Mouse (Mus musculus): Measurements from ENCODE around the gene Msi2.
A peak's percentile ranks its signal among the peaks of the same experiment; 100 is the strongest.

The Msi2 gene

DNA sequence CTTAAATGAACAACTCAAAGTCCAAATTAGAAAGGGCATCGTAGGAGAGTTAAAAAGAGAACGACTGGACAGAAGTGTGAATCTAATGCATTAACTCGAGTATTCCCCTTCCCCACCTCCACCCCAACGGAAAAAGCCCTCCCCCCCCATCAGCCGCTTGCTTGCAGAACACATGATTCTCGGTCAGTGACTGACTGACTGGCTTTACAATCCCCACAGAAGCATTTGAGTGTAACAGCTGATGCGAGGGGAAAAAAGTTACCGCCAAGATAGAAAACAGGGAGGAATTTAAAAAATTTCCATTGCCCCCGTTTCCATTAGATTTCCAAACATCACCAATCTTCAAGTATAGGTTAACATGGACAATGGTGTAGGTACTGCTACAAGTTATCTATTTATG lies 4.8 kb downstream of the Msi2 start:
- no peak for DNase-seq (ENCODE audit: low read depth, low spot score)

DNA sequence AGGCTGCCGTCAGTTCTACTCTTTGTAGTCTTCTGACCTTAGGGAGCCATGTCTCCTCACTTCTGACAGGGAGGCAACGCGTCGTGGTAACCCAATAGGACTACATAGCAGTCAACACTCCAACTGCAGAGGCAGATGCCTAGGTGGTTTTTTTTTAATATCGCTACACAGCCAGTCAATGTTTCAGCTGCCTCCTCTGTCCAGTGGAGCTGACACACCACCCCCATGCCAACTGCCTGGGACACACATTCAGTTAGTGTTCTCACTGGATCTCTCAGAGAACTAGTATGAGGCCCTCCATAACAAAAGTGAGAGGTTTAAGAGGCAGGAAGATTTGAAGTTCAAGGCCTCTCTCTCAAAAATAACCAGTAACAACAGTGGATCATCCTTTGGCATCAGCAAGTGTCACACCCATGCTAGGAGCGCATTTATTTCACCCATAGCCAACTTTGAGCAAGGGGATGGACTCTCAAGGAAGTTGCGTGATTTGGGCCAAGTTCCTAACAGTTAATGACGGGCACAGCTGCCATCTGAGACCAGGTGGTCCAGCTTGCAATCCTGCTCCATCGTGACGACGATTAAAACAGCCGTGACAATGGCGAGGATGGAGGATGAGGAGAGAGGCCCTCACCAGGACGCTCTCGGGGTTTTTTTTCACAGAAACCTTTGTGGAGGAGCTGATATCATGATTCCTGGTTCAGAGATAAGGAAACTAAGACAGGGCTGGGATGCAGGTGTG lies 8.3 kb downstream of the Msi2 start:
- DNase-seq (ENCODE audit: low read depth, low spot score): no peak

DNA sequence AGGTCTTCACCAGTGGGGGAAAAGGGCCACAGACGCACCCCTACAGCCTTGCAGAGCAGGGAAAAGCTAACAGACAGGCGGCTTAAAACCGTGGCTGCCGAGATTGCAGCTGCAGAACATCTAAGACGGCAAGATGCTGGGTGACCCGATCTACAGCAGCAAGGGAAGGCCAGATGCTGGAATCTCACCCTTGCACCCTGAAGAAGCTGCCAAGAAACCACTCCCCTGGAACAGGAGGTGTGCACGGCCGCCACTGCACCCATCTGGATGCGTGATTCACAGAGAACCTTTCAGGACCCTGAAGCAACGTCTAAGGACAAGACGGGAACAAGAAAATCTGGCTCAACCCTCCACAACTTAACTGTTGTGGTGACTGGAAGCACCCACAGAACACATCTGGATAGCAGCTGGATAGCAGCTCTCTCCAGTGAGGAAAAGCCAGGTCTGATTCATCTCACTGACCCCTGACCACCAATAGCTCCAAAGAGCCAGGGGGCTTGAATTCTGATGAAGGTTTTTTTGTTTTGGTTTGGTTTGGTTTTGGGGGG lies 11.0 kb downstream of the Msi2 start:
- peak; percentile 77 for DNase-seq (ENCODE audit: low read depth, low spot score)

DNA sequence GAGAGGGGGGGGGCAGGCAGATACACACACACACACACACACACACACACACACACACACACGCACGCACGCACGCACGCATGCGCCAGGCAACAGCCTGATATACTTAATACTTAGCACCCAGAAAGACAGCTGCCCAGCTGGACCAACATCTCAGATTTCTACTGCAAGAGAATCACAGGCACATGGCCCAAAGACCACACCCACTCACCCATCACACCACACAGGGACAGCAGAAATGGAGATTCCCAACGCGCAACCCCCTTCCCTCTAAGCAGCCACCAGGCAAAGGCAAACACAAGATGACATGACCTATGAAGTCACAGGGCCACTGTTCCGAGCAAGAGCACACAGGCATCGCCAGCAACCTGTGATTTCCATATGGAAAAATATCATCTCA lies 13.6 kb downstream of the Msi2 start:
- DNase-seq (ENCODE audit: low read depth, low spot score): no peak

DNA sequence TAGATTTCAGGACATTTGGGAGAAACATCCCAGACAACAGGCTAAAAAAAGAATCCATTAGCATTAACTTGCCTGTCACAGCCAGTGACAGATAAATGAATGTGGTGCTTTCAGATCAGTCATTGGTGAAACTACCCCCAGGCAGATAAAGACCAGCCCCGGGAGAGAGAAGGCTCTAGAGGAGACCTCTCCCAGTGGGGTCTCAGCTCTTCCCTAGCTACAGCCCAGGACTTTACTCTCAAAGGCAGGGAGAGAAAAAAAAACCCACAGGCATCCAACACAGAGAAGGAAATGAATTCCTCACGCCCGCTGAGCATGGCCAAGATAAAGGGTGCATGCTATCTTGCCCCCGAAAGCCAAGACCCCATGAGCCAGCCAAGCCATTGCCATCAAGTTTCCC lies 15.1 kb downstream of the Msi2 start:
- no peak for DNase-seq (ENCODE audit: low read depth, low spot score)

DNA sequence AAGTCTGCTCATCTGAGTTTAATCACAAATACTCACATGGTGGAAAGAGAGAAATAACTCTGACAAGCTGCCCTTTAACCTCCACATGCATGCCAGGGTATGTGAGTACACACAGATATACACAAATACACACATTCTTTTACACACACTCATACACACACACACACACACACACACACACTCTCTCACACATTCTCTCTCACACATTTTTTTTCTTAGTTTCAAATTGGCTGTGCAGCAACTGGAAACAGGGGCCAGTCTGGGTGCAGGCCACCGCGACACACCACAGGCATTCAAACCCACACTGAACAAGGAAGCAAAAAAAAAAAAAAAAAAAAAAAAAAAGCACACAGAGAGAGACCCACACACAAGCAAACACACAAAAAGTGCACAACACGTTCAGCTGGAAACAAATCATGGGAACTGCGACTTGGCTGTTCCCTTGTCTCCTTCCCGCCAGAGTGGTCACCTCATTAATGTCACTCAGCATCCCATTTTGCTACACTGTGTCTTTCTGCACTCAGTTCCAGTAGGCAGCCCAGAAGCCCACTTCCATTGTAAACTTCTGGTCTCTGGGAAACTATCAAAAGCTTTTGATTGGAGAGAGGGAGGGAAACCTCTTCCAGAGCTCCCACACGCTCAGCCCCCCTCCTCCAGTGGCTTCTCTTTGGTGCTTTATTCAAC lies 16.2 kb downstream of the Msi2 start:
- DNase-seq (ENCODE audit: low read depth, low spot score): no peak

DNA sequence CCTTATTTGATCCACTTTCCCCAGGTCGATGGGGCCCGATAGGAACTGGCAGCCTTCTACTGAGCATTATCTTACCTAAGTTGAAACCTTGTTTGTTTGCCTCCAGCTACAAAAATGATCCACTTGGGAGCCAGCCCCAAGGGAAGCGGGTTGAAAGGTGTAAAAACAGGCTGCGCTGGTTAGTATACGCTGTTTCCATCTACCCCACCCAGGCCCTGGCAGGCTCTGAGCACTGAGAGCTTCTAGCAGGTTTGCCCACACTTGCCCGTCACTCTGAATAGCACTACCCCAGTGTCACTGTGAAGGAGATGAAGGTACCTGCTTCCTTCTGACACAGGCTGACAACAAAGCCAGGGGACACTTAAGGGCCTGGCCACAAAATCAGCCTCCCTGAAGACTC lies 17.3 kb downstream of the Msi2 start:
- no peak for DNase-seq (ENCODE audit: low read depth, low spot score)

DNA sequence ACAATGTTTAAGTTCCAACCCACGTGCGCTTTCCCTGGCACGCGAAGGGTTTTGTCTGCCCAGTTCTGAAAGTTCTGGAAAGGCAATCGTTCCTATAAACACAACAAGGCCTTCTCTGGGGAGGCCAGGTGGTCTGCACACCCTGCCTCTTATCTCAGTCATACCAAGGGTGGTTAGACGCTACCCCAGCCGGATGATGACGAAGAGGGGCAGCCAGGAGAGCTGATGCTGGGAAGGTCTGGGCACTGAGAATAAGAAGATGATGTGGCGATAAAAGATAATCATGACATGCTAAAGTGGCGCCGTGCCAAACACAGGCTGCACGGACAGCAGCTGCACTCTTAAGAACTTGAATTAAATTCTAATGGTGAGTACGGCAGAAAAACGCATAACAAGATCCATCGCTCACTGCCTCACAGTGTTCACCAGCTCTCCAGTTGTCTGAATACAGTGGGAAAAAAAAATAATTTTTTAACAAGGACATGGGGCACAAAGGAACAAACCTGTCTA lies 18.1 kb downstream of the Msi2 start:
- no peak for DNase-seq (ENCODE audit: low read depth, low spot score)

DNA sequence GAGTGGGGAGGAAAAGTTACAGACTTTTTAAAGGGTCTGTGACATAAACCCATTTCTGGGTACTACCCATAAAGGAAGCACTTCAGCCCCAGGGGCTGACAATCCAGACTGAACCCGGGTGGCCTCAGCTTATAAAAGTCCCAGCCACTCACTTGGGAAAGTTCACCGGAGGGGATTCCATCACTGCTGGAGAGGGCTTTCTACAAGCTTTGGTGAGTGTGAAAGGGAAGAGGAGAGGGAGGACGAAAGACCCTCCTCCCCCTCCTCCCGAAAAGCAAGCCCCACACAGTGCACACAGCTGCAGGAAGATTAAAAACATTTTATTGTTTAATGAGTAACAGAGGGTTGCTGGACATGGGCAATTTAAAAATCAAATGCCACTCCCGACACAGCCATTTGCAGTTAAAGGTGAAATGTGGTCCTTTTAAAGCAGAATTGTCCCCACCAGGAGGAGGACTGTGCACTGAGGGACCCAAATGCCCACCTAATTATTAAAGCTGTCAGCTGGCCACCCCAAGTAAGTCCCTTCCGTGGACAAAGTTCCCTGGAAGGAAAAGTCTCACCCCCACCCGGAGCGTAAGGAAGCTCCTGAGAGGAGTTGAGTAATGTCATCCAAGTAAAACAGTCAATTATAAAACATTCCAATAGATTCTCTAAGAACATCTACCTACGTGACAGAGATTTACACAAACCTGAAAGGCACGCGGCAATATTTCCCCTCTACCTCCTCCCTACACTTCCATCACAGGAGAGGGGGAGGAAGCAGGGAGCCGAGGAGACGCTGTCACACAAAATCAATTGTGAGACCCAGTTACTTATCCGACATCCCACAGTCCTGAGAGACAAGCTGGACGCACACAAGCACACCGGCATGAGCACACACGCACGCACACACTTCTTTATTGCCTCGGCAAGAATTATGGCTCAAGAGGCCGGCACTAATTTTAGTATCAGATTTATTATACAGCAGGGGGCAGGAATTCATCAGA lies 24.1 kb downstream of the Msi2 start:
- no peak for DNase-seq (ENCODE audit: low read depth, low spot score)

DNA sequence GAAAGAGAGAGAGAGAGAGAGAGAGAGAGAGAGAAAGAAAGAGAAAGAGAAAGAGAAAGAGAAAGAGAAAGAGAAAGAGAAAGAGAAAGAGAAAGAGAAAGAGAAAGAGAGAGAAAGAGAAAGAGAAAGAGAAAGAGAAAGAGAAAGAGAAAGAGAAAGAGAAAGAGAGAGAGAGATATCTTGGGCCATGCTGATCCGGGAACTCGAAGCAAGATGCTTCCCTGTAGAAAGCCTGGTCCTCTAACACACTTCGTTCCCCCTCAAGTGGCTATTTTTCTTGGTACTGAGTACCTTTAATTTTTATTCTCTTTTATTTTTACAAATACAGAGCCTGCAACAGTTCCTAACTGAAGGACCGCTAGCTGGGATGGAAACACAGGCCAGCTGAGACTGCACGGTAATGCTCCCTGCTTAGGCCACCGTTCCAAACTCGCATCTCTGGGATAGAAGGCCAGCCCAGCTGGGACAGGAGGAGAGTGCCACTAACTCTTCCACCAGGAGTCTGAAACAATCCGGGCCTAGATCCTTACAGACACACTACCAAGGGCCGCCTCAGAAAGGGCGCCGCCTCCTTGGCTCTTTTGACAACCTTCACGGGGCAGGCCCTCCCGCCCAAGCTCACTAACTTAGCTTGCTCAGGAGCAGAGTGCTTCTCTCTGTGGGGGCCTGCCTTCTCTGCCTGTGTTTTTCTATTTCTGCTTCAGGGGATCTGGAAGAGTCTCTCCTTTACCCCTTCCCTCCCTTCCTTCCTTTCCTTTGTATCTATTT lies 25.1 kb downstream of the Msi2 start:
- DNase-seq (ENCODE audit: low read depth, low spot score): no peak

DNA sequence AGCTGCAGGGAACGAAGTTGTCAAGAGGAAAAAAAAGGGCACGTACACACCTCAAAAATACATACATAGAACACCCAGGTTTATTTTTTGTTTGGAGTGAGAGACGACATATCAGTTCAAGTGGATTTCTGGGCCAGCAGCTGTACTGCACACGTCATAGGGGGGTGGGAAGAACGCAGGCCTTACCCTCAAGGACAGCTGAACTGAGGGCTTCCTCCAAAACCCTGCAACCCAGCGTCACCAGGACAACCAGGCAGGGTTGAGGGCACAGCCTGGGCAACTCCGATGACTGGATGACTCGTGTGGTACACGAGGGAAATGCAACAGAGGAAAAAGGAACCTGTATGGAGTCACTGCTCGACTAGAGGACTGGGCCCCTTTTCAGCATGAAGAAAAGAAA lies 25.9 kb downstream of the Msi2 start:
- no peak for DNase-seq (ENCODE audit: low read depth, low spot score)

DNA sequence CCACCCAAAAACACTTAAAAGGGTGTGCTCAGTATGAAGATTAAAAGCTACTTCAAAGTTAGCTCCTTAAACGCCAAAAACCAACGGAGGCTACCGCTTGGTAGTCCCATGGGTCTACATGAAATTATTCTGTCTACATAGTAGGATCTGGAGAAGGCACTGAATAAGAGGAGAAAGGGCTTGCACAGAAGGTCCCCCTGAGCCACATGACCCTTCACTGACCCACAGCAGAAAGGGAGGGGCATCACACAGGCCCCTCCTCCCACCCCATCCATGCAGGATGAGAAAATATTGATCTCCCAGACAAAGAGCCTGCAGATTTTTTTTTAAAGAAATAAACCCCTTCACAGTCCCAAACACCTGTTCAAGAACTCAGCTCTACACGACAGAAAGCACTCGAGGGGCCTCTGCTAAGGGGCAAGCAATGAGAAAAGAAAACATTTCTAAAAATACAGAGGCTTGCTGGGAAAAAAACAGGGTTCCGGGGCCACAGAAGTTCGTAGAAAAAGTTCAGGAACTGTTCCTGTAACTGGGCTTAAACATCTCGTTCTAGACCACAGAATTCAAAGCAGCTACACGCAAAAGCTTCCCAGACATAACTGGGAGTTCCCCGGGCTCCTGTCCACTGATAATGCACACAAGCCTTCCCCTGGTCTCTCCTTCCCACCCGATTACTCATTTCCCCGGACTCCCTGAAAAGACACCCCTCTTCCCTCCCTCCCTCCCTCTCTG lies 27.6 kb downstream of the Msi2 start:
- DNase-seq (ENCODE audit: low read depth, low spot score): no peak

DNA sequence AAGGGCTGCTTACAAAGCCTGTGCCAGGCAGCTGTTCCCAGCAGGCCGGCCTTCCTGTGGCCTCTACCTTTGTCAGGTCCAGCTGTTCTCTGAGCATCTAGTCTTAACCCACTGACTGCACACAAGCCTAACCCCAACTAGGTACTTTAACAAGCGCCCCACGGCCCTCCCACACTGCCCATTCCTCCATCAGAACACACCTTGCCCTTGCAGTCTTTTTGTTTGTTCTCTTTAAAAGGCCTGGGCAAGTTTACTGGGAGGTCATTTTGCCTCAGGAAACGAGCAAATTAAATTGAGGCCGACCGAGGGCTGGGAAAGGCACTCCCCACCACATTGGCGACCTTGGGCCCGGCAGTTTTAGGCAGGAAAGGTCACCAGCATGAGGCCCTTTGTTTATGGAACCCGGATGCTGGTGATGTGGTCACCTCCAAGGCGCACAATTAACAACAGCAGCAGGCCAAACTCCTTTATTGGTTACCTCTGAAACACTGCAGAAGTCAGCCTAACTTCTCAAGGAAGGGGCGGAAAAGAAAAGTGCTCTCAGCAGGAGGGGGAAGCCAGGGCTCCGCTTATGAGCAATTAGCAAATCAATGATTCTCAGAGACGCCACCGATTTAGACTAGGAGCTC lies 28.4 kb downstream of the Msi2 start:
- no peak for DNase-seq (ENCODE audit: low read depth, low spot score)

DNA sequence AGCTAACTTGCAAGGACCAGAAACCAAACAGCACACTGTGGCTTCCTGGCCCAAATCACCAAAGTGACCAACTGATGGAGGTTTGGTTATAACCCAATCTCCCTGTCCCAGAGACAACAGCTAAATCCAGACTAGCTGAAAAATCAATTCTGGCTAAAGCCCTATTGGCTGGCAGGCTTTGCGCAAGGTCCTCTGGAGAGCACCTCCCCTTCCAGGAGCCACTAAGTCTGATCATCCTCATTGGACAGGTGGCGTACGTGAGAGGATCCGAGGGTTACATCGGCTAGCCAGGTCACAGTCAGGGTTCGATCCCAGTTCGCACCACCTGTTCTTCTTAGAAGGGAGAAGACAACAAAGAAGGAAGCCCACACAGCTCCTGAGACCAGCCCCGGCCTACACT lies 29.7 kb downstream of the Msi2 start:
- no peak for DNase-seq (ENCODE audit: low read depth, low spot score)

DNA sequence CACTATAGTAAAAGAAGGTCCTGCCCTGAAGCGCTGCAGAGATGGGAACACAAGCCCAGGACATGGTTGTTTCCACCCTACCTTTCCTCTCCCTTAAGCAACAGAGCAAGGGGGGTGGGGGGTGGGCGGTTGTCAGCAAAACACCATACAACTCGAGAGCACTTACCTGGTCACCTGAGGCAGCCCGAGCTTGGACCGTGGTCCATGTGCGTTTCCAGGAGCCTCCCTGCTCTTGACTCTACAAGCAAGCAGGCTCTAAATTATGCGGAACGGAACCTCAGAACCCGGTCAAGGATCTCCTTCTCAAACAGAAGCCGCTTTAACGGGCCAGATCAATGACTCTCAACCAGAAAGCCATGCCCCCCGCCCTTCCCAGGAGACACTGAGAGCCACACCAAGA lies 30.6 kb downstream of the Msi2 start:
- DNase-seq (ENCODE audit: low read depth, low spot score): no peak

DNA sequence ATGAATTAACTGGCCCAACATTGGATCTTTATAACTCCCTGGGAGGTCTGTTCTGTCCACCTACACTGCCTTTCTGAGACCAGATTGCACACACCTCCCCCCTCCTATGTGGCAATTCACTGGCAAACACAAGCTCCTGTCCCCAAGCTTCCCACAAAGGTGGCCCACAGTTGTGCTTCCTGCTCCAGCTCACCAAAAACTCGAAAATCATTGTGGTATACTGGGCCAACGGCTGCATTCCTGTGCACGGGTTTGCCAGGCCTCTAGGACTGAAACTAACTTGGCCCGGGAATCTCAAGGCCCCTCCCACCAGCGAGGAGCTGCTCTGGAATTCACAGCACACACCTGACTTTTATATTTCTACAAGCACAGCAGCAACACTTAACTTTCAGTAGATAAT lies 31.3 kb downstream of the Msi2 start:
- no peak for DNase-seq (ENCODE audit: low read depth, low spot score)

DNA sequence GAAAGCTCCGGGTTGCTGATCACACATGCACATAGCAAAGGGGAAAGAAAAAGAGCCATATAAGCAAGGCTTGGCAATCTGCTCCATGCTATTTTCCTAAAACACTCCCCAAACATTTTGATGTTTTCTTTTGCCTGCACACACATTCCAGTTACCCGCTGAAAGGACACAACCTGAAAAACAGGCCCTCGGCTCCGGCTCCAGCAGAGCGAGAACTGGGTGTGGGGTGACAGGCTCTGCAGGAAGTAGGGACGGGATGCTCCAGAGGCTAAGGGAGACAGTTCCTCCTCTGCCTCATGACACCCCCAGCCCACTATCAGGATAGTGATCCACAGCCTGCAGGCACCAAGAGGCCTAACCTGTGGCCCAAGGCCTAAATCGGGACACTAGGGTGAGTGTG lies 32.3 kb downstream of the Msi2 start:
- DNase-seq (ENCODE audit: low read depth, low spot score): no peak

DNA sequence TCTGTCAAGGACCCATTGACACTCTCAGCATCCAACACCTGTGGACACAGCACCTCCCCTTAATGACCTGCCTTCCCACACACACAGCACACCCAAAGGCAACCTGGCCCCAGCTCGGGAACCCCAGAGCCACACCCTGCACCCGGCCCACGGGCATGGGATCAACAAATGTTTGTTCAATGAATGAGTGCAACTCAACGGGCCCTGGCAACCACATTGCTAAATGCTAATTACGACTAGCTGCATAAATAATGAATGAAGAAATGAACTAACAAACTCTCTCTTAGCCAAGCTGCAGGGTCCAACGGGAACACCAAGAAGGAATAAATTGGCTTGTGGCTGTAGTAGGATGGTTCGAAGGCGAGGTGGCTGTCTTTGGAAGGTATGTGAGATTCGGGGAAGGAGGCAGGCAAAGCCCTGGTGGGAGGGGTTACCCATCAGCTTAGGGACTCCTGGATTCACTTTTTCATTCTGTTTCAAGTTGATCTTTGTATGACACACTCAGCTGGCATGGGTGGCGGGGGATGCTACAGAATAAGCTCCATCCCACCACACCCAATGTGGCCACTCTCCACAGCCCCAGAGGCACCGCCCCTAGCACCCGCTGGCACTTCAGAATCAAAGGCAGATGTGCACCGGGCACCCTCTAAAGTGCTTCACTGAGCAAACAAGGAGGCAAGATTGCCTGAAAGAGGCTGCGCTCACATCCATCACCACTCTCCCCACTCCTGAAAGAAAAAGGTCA lies 35.1 kb downstream of the Msi2 start:
- no peak for DNase-seq (ENCODE audit: low read depth, low spot score)

DNA sequence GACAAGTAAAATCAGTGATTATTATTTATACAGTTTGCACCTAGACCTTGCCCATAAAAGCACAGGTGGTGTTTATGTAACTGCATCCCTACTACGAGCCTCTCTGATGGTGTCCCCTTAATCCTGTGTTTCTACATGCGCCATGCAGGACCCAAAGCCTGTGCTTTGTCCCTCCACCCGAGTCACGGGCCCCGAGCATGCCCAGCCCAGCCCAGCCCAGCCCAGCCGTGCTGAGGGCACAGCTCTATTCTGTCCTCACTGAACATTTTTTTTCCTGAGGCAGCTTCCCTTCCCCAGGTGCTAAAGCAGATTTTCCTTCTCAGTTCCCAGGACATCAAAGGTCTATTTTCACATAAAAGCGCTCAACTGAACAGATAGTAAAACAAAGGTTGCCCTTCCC lies 41.0 kb downstream of the Msi2 start:
- no peak for DNase-seq (ENCODE audit: low read depth, low spot score)
